Mouse (Mus musculus) midbrain, embryonic 14.5 days (tissue): ENCODE results near the gene Bcr. TPM values are rescaled to one million over a fixed set of nuclear protein-coding genes. Genes with fewer than 3 reads are reported as not detected.

Source experiments
- ATAC-seq: fragments of 200-750 bp; cut with Nextera tagmentation; 2 replicates; pipeline ENCODE4 v1.8.0; 2017; ENCODE audit warnings: moderate number of reproducible peaks, moderate library complexity; ENCODE audit not compliant: low FRiP score, low TSS enrichment
- DNase-seq: peaks from one replicate; pipeline ENCODE4 v3.0.0-alpha.2; 2015
- H3K27ac ChIP-seq: fragments of 300-500 bp; sonication (generic); replicated peaks from 2 replicates; pipeline ENCODE4 v1.5.1; 2014; ENCODE audit warnings: mild to moderate bottlenecking, low read depth, low read length, moderate library complexity
- H3K27me3 ChIP-seq: fragments of 300-500 bp; sonication (generic); 2 replicates; pipeline ENCODE4 v1.6.1; 2014; ENCODE audit warnings: low read length, control low read depth, mixed read lengths; ENCODE audit not compliant: control insufficient read depth, insufficient read depth
- H3K36me3 ChIP-seq: fragments of 300-500 bp; sonication (generic); 2 replicates; pipeline ENCODE4 v1.6.1; 2014; ENCODE audit warnings: low read length, control low read depth; ENCODE audit not compliant: control insufficient read depth, insufficient read depth
- H3K4me1 ChIP-seq: fragments of 300-500 bp; sonication (generic); 2 replicates; pipeline ENCODE4 v1.6.1; 2014; ENCODE audit warnings: mild to moderate bottlenecking, antibody characterized with exemption, low read length, control low read depth; ENCODE audit not compliant: control insufficient read depth, insufficient read depth
- H3K4me2 ChIP-seq: fragments of 300-500 bp; sonication (generic); 2 replicates; pipeline ENCODE4 v1.6.1; 2014; ENCODE audit warnings: mild to moderate bottlenecking, low read length, moderate library complexity
- H3K4me3 ChIP-seq: fragments of 300-500 bp; sonication (generic); replicated peaks from 2 replicates; pipeline ENCODE4 v1.5.1; 2014; ENCODE audit warnings: low read depth, low read length
- H3K9ac ChIP-seq: fragments of 300-500 bp; sonication (generic); replicated peaks from 2 replicates; pipeline ENCODE4 v1.6.1; 2014; ENCODE audit warnings: mild to moderate bottlenecking, low read length, moderate library complexity
- H3K9me3 ChIP-seq: fragments of 300-500 bp; sonication (generic); 2 replicates; pipeline ENCODE4 v1.6.1; 2016; ENCODE audit warnings: low read length, control low read depth, mixed read lengths; ENCODE audit not compliant: control insufficient read depth
- WGBS: fragments of 180-500 bp; shearing (Covaris S2); extraction: QIAGEN DNeasy Blood & Tissue Kit; methylation state at CpG from one replicate; pipeline ENCODE4 v1.1.7; 2014; 5-methylcytosine and 5-hydroxymethylcytosine counted together
- polyA plus RNA-seq: library from polyadenylated mRNA; unstranded; fragments of >200 nt; fragmentation: Nextera tagmentation; extraction: Ambion mirVana; gene quantifications from 2 replicates; pipeline ENCODE4 v1.2.1, GENCODE M21; 2014

Bcr gene
- polyA plus RNA-seq, 1 experiment from 2014 or later, result 22.8 TPM

DNA sequence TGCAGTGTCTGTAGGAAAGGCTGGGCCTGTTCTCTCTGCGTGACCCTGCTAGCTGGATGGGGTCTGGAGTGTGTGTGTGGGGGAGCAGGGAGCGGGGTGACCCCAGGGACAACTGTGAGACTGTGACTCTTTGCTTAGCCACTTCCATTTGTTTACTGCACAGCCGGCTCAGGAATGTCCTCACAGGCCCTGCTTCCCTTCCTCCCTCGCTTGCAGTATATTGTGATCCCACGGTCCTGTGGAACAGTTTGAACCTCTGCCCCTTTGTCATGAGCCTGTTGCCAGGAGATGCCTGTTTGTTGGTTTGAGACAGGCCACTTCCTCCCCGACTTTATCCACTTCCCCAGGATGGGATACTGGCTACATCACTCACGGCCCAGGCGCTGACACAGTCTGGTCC is 116.1 kb downstream of the Bcr start:
- H3K27me3 ChIP-seq, result no peaks in the 10 kb centered on the region
- no peak overlapping the region for H3K4me2 ChIP-seq
- no peaks in the 10 kb centered on the region; the same call in 1 of the 2 replicates for H3K9me3 ChIP-seq
- H3K4me1 ChIP-seq, result no peaks in the 10 kb centered on the region
- DNase-seq (no peak), ATAC-seq (no peak)
- no peak overlapping the region for H3K9ac ChIP-seq
- peaks cover 92% of the 10 kb centered on the region for H3K36me3 ChIP-seq
- no peak overlapping the region for H3K4me3 ChIP-seq
- H3K27ac ChIP-seq, result no peak overlapping the region
- WGBS, result 88% methylated on average over 8 of the region's 8 CpGs

- Histone ChIP-seq H3K9ac (no peak overlapping the region), H3K27ac (no peak overlapping the region), H3K4me2 (no peak overlapping the region), H3K9me3 (no peaks in the 10 kb centered on the region; the same call in 1 of the 2 replicates), H3K4me3 (no peak overlapping the region), H3K4me1 (no peaks in the 10 kb centered on the region), H3K36me3 (peaks cover 97% of the 10 kb centered on the region), H3K27me3 (no peaks in the 10 kb centered on the region)
- 92% methylated on average over 5 of the region's 5 CpGs for WGBS
- no peak for ATAC-seq
- no peak for DNase-seq
Measured at GRCm38 (mm10) chr10:75178911-75179310, 118.5 kb downstream of the Bcr start.

- H3K9me3 ChIP-seq, result no peaks in the 10 kb centered on the region; the same call in 1 of the 2 replicates
- 55% methylated on average over 14 of the region's 14 CpGs for WGBS
- ATAC-seq, result no peak
- peaks cover 77% of the 10 kb centered on the region for H3K36me3 ChIP-seq
- DNase-seq, result peak; percentile 85
- no peak overlapping the region for H3K9ac ChIP-seq
- no peaks in the 10 kb centered on the region for H3K4me1 ChIP-seq
- H3K27me3 ChIP-seq, result no peaks in the 10 kb centered on the region
- no peak overlapping the region for H3K4me2 ChIP-seq
- no peak overlapping the region for H3K4me3 ChIP-seq
- 0 out of 2 replicates have a peak overlapping the region, but pooled peaks have one; percentile 20 for H3K27ac ChIP-seq
Measured at GRCm38 (mm10) chr10:75182151-75182774, 121.9 kb downstream of the Bcr start.

DNA sequence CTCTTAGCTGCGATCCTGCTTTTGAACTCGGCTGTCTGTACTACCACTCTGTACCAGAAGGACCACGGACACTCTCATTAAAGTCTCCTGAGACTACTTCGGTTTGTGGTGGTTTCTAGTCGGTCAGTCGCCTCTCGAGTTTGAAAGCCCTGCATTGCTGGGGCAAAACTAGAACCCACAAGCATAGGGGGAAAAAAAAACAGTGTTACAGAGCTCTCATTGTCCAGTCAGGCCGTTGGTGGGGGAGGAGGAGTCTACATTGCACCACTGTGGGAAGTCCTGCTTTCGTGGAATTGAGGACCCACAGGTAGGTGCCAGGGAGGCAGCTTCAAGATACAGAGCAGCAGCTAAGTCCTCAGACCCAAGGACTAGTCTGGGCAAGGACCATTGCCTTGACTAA is 124.4 kb downstream of the Bcr start:
- H3K36me3 ChIP-seq, result peaks cover 52% of the 10 kb centered on the region

DNA sequence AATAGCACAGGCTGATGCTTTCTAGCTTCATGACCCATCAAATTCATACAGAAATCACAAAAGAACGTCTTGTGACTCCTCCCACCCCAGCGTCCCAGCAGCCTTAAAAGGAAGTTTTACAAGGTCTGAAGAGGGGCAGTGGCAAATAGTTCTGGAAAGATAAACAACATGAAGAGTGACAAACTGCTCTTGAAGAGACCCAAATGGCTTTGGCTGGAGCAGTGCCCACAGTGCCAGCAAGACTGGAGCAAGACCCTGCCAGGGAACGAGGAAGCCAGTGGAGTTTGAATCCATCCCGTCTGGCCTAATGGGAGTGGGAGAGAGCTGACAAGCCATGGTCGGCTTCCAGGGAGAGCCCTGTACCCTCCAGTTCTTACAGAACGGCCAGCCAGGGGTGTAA is 126.2 kb downstream of the Bcr start:
- H3K9ac ChIP-seq, result no peak overlapping the region
- 61% methylated on average over 6 of the region's 6 CpGs for WGBS
- no peak overlapping the region for H3K27ac ChIP-seq
- peaks cover 34% of the 10 kb centered on the region for H3K36me3 ChIP-seq
- no peak for ATAC-seq
- H3K4me2 ChIP-seq, result no peak overlapping the region
- no peak overlapping the region for H3K4me3 ChIP-seq
- H3K9me3 ChIP-seq, result no peaks in the 10 kb centered on the region
- DNase-seq, result no peak
- H3K4me1 ChIP-seq, result no peaks in the 10 kb centered on the region
- no peaks in the 10 kb centered on the region for H3K27me3 ChIP-seq

More for the DNA sequence above, 124.4 kb downstream of the Bcr start:
- Histone ChIP-seq H3K9ac (no peak overlapping the region), H3K9me3 (no peaks in the 10 kb centered on the region), H3K4me3 (no peak overlapping the region), H3K27me3 (no peaks in the 10 kb centered on the region), H3K4me2 (no peak overlapping the region), H3K27ac (no peak overlapping the region), H3K4me1 (no peaks in the 10 kb centered on the region)
- no peak for ATAC-seq
- WGBS, result 94% methylated on average over 9 of the region's 9 CpGs
- no peak for DNase-seq

- Histone ChIP-seq H3K4me2 (no peak overlapping the region), H3K36me3 (peaks cover 27% of the 10 kb centered on the region), H3K27me3 (no peaks in the 10 kb centered on the region), H3K4me3 (no peak overlapping the region), H3K9ac (no peak overlapping the region), H3K27ac (no peak overlapping the region), H3K9me3 (no peaks in the 10 kb centered on the region), H3K4me1 (no peaks in the 10 kb centered on the region)
- 86% methylated on average over 8 of the region's 8 CpGs for WGBS
- ATAC-seq (no peak), DNase-seq (no peak)
Measured at GRCm38 (mm10) chr10:75187366-75188056, 127.1 kb downstream of the Bcr start.

- 52% methylated on average over 7 of the region's 7 CpGs for WGBS
- DNase-seq (no peak), ATAC-seq (no peak)
Measured at GRCm38 (mm10) chr10:75191647-75192046, 131.3 kb downstream of the Bcr start.

GRCm38 (mm10) chr10:75197817-75198216 is 137.4 kb downstream of the Bcr start:
- ATAC-seq (no peak), DNase-seq (no peak)
- Histone ChIP-seq H3K36me3 (no peaks in the 10 kb centered on the region), H3K4me3 (no peak overlapping the region), H3K9ac (no peak overlapping the region), H3K4me2 (no peak overlapping the region), H3K4me1 (no peaks in the 10 kb centered on the region), H3K27ac (no peak overlapping the region), H3K9me3 (no peaks in the 10 kb centered on the region), H3K27me3 (no peaks in the 10 kb centered on the region)
- WGBS, result 88% methylated on average over 1 of the region's 1 CpGs

More at GRCm38 (mm10) chr10:75191647-75192046, 131.3 kb downstream of the Bcr start:
- no peak overlapping the region for H3K9ac ChIP-seq
- H3K4me2 ChIP-seq, result no peak overlapping the region
- no peaks in the 10 kb centered on the region for H3K27me3 ChIP-seq
- no peaks in the 10 kb centered on the region for H3K36me3 ChIP-seq
- H3K9me3 ChIP-seq, result no peaks in the 10 kb centered on the region
- H3K4me1 ChIP-seq, result no peaks in the 10 kb centered on the region
- H3K27ac ChIP-seq, result no peak overlapping the region
- no peak overlapping the region for H3K4me3 ChIP-seq

- H3K9ac ChIP-seq, result no peak overlapping the region
- no peaks in the 10 kb centered on the region for H3K4me1 ChIP-seq
- no peak overlapping the region for H3K27ac ChIP-seq
- DNase-seq (no peak), ATAC-seq (no peak)
- H3K9me3 ChIP-seq, result no peaks in the 10 kb centered on the region
- H3K4me2 ChIP-seq, result no peak overlapping the region
- WGBS, result 88% methylated on average over 1 of the region's 1 CpGs
- no peaks in the 10 kb centered on the region for H3K36me3 ChIP-seq
- H3K4me3 ChIP-seq, result no peak overlapping the region
- no peaks in the 10 kb centered on the region for H3K27me3 ChIP-seq
Measured at GRCm38 (mm10) chr10:75200733-75201132, 140.3 kb downstream of the Bcr start.
